Mouse (Mus musculus) lung, postnatal 0 days (tissue): Measurements from ENCODE around the gene Zzef1.

Experiments used
- CTCF ChIP-seq: IDR thresholded peaks from 2 replicates; pipeline ENCODE4 v1.5.1; 2016; ENCODE audit warnings: antibody characterized with exemption, mild to moderate bottlenecking
- EP300 ChIP-seq: IDR thresholded peaks from 2 replicates; pipeline ENCODE4 v1.6.1; 2016; ENCODE audit warnings: antibody characterized with exemption, mild to moderate bottlenecking, control low read depth

DNA sequence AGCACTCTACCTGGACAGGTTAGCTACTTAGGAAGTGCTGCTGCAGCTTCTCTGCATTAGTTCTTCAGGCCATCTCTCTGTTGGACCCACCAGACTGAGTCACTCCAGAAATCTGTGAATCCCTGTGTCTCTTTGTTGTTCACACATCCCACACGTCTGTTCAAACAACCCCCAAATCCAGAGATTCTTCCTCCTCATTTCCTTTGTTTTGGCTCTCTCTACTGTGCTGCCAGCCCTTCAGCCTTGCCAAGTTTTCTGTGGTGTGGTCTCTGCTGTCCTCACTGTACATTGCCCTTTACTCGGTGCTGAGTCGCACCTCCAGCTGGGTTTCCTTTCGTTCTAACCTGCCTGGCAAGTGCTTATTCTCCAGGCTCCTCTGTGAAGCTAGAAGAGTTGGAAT, 31.8 kb upstream of the Zzef1 start:
- TF ChIP-seq CTCF (no peak), EP300 (no peak)
